22 mouse cellular contexts compared by ENCODE assay signal in genomic region chr11:56072131-56072530, GRCm38 (mm10). TPM values are rescaled to one million over a fixed set of nuclear protein-coding genes. Genes with fewer than 3 reads are reported as not detected.
DNase-seq lines count a peak whose midpoint lies in the region; ATAC-seq and TF ChIP-seq lines count a peak whose summit lies in the region.
"Had no signal": no experiment of that assay in that cellular context is flagged by ENCODE, and none has a peak within 500 bp of the region (broad histone marks: within the 10 kb centered on the region; RNA-seq: fewer than 3 reads in every experiment).

No protein-coding gene starts in this region.

- H3K4me1 ChIP-seq in forebrain, postnatal 0 days (ENCODE audit: insufficient read depth) = no peaks in the 10 kb centered on the region
- H3K4me1 ChIP-seq in forebrain, embryonic 11.5 days (replicated peaks; ENCODE audit: control insufficient read depth, insufficient read depth, low read length) = no peaks in the 10 kb centered on the region
- H3K4me1 ChIP-seq: heart, embryonic 10.5 days; stomach, embryonic 15.5 days had no signal

- H3K4me2 ChIP-seq in forebrain, postnatal 0 days (ENCODE audit: low read depth) = no peak overlapping the region
- no peak overlapping the region for H3K4me2 ChIP-seq in forebrain, embryonic 11.5 days (ENCODE audit: low read depth, low read length, severe bottlenecking)
- H3K4me2 ChIP-seq: limb, embryonic 13.5 days; midbrain, embryonic 11.5 days; stomach, embryonic 15.5 days had no signal

- H3K27me3 ChIP-seq in forebrain, postnatal 0 days (ENCODE audit: insufficient read depth, low read length) = no peaks in the 10 kb centered on the region
- H3K27me3 ChIP-seq in forebrain, embryonic 11.5 days (ENCODE audit: control insufficient read depth, insufficient read depth, low read length) = no peaks in the 10 kb centered on the region
- H3K27me3 ChIP-seq: limb, embryonic 13.5 days; stomach, embryonic 15.5 days had no signal

- DNase-seq in forebrain, postnatal 0 days = peak; percentile 26
- DNase-seq in forebrain, embryonic 11.5 days (ENCODE audit: low spot score) = no peak
- DNase-seq in frontal cortex, adult 2 months (ENCODE audit: extremely low spot score in 1 of 2, low spot score in 1 of 2) = peak; percentile 41 to 77
- peak; percentile 18 to 20 for DNase-seq in layer of hippocampus, postnatal 25 days (ENCODE audit: extremely low spot score in 1 of 2, low spot score in 1 of 2)
- peak; percentile 44 for DNase-seq in right cerebral cortex, adult 18-20 months
- DNase-seq in cerebellum, adult 9-11 months = no peak
- no peak for DNase-seq in heart, postnatal 25 days (ENCODE audit: low spot score)
- DNase-seq: cerebellum, adult 8-10 months; gastrocnemius, adult 2 months; heart, postnatal 4 days; lung, postnatal 36 days; thymus, postnatal 4 days had no signal

- WGBS in forebrain, postnatal 0 days = 72% methylated on average over 7 of the region's 7 CpGs
- 88% methylated on average over 7 of the region's 7 CpGs for WGBS in forebrain, embryonic 11.5 days

- no peaks in the 10 kb centered on the region for H3K36me3 ChIP-seq in forebrain, postnatal 0 days (ENCODE audit: insufficient read depth)
- no peaks in the 10 kb centered on the region for H3K36me3 ChIP-seq in forebrain, embryonic 11.5 days (ENCODE audit: control insufficient read depth, insufficient read depth, low read length)
- H3K36me3 ChIP-seq: heart, embryonic 10.5 days; limb, embryonic 13.5 days; stomach, embryonic 15.5 days had no signal

- ATAC-seq in forebrain, postnatal 0 days = no peak
- ATAC-seq in forebrain, embryonic 11.5 days (replicated peaks; ENCODE audit: low FRiP score) = no peak
- no peak for ATAC-seq in monocyte, adult 5-6 weeks (replicated peaks; ENCODE audit: insufficient number of reproducible peaks, low FRiP score, low TSS enrichment, poor library complexity, severe bottlenecking)
- ATAC-seq: inflammation-experienced regulatory T-cells, adult 6 months had no signal

- H3K9ac ChIP-seq in forebrain, postnatal 0 days = no peak overlapping the region
- no peak overlapping the region for H3K9ac ChIP-seq in forebrain, embryonic 11.5 days (ENCODE audit: low read length)
- H3K9ac ChIP-seq: limb, embryonic 13.5 days; stomach, embryonic 15.5 days had no signal

- H3K9me3 ChIP-seq in forebrain, postnatal 0 days (ENCODE audit: low read length) = no peaks in the 10 kb centered on the region
- H3K9me3 ChIP-seq in forebrain, embryonic 11.5 days (ENCODE audit: control insufficient read depth, low read length) = no peaks in the 10 kb centered on the region
- H3K9me3 ChIP-seq: heart, embryonic 10.5 days; limb, embryonic 13.5 days; stomach, embryonic 15.5 days had no signal

- H3K4me3 ChIP-seq in forebrain, postnatal 0 days (ENCODE audit: low read depth, low read length) = no peak overlapping the region
- H3K4me3 ChIP-seq in forebrain, embryonic 11.5 days (ENCODE audit: low read depth, low read length) = no peak overlapping the region
- H3K4me3 ChIP-seq: gastrocnemius, adult 2 months; heart, embryonic 10.5 days; limb, embryonic 13.5 days; stomach, embryonic 15.5 days had no signal

- intact Hi-C loops in heart, postnatal 25 days (cut with DNase I) = no loop called here

- H3K27ac ChIP-seq in forebrain, postnatal 0 days (ENCODE audit: low read depth, low read length) = no peak overlapping the region
- no peak overlapping the region for H3K27ac ChIP-seq in forebrain, embryonic 11.5 days (ENCODE audit: low read depth, low read length)
- H3K27ac ChIP-seq: gastrocnemius, adult 2 months; heart, embryonic 10.5 days; kidney, postnatal 0 days; limb, embryonic 13.5 days; stomach, embryonic 15.5 days had no signal

- TF ChIP-seq CTCF in forebrain, postnatal 0 days (IDR thresholded peaks at IDR 0.05; ENCODE audit: low read depth) = no peak

RNA-seq across cellular contexts. Expression of gene Nmur2, which starts 31.3 kb away (rescaled TPM):
- total RNA-seq in forebrain, postnatal 0 days (2014; rRNA removed) = 0.08 and 0.10 TPM in 2 replicates
- 0.15 and 0.26 TPM in 2 replicates for polyA plus RNA-seq in forebrain, postnatal 0 days (2015; fragmentation: Nextera tagmentation; extraction: Ambion mirVana)
- not detected in 2 replicates for polyA plus RNA-seq in forebrain, embryonic 11.5 days (2014; fragmentation: Nextera tagmentation; extraction: Ambion mirVana)
- 0.02 TPM in 1 of 2 replicates, not detected in the other for polyA plus RNA-seq in frontal cortex, adult 2 months (2012; rRNA removed)
- total RNA-seq in layer of hippocampus, postnatal 25 days (2021) = under 1 TPM in 1 of 2 experiments, not detected in 1; 0.07 TPM
- not detected in 3 replicates for total RNA-seq in monocyte, adult 5-6 weeks (2017)
- not detected for total RNA-seq in heart, postnatal 25 days (2021)
- total RNA-seq: CH12.LX; gastrocnemius, adult 2 months; heart, postnatal 4 days; neutrophil, adult 5-6 weeks had no signal
- polyA plus RNA-seq: inflammation-experienced regulatory T-cells, adult 6 months; kidney, postnatal 0 days; liver, embryonic 16.5 days had no signal

Comparison
In these comparisons a context has a peak if more than half of its experiments do, and no peak if none do; other contexts are left out.
1. DNase-seq: peak in forebrain, postnatal 0 days (single experiment), frontal cortex, adult 2 months (2 of 2), layer of hippocampus, postnatal 25 days (2 of 2) and right cerebral cortex, adult 18-20 months (single experiment); none in forebrain, embryonic 11.5 days (single experiment), cerebellum, adult 9-11 months (single experiment) and heart, postnatal 25 days (single experiment).